Mouse (Mus musculus) frontal cortex, adult (tissue): Measurements from ENCODE around the gene Hist2h2bb.

Experiments
- ATAC-seq: cut with Nextera tagmentation; 2 replicates; pipeline ENCODE4 v1.9.2; 2017; ENCODE audit warnings: mild to moderate bottlenecking, moderate library complexity, mixed read lengths; ENCODE audit not compliant: low TSS enrichment

Gene Hist2h2bb

DNA sequence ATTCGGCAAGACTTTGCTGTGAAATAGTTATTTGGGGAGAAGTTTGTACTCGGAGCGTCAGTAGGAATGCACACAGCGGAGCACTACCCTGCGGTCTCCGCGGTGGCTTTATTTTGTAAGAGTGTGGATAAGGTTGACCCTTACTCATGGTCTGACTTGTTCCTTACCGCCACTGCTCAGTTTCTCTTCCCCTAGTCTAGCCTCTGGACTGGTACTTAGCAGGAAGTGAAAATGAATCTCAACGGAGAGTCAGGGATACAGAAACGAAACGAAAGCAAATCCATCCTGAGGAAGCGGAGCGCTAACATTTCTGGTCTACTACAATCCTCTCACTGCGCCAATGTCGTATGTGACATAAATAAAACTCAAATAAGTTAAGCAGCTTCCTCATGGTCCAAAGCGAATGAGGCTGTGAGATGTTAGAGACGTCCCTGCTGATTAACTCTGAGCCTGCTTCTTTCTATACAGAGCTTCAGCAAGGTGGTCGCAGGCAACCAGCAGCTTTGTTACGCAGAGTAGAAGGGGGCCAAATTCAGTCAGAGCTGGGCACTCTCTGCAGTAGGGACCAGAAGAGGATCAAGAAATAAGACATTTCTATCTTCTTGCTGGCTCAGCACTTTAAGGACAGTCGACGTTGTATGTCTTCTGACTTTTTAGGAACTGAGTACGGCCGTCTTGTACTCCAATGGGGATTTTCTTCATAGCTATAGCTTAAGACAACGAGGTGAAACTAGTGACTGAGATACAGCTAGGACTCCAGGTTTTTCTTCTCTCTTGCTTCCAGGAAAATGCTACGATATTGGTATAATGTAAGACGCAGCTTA, 31.4 kb downstream of the Hist2h2bb start:
- ATAC-seq: no peak

DNA sequence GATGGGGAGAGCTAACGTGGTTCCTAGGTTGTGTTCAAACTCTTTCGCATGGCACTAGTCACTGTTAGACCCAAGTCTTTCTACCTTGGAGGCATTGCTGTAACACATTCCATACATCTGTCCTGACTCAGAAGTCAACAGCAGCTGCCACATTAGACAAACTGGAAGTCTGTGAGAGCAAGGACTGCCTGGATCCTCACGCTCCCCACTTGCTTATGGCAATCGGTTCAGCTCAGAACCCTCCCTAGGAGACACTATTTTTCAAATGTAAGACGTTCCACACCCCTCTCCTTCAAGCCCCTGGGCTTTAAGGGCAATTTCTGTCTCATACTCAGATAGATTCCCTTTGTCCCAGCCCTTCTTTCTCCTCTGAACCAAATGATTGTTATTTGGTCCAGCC, 32.5 kb downstream of the Hist2h2bb start:
- ATAC-seq: no peak

GRCm38 (mm10) chr3:96306506-96306905, 37.0 kb downstream of the Hist2h2bb start:
- ATAC-seq: no peak

- no peak for ATAC-seq
Observed at GRCm38 (mm10) chr3:96309441-96309840, 39.9 kb downstream of the Hist2h2bb start.

DNA sequence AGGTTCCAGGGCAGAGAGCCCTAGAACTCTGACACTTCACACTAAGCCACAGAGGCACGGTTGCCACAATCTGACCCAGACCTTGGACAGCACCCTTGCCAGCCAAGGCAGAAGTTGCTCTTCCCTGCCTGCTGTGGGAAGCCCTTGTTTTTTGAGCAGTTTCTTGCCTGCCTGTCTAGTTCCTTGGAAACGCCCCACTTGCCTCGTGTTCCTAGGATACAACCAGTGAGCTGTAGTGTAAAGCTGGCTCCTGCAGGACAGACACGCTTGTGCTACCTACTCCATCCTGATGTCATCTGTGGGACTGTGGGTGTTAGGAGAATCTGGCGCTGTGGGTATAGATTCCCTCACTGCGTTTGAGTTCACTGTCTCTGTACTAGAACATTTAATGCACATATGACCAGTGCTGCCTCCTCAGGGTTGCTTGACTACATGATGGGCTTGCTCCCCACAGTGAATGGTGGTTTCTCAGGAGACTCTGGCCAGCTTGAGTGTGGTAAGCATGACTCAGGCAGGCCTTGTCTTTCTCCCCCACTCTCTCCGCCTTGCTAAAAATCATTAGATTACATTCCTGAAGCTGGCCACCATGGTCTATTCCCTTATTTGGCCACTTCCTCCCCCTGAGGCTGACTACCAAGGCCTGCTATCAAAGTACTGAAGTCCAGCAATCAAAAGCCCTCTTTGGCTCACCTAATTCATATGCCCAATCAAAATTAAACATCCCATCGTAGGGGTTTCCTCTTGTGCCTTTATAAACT, 43.0 kb downstream of the Hist2h2bb start:
- ATAC-seq: peak; percentile 81; the same call in 1 of the 2 replicates
